Mouse (Mus musculus): Measurements from ENCODE around the gene Cpa1.

DNA sequence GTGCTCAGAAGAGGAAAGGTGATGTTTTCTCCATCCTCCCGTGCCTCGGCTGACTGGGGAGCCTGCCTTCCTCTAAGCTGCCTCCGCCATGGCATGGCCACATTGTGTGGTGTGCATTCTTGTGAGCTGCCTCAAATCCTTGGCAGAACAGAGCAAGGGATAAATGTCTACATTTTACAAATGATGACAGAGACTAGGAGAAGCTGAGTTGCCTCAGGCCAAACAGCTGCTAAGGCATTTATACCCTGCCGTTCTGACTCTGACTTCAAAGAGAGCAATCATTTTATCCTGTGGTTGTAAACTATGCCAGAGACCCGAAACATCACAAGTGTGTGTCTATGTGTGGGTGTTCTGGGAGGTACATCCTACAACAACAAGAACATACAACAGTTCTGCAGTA is 28.6 kb downstream of the Cpa1 start:
- TF ChIP-seq POLR2A (IDR thresholded peaks at IDR 0.05; ENCODE audit: control insufficient read depth, extremely low read depth, insufficient read depth, low read length, poor library complexity) (no peak), CTCF (IDR thresholded peaks at IDR 0.05; ENCODE audit: borderline replicate concordance, control insufficient read depth, extremely low read depth, insufficient read depth, low read length, poor library complexity) (no peak)

All from thymus, adult 2 months (tissue).